Mouse (Mus musculus): ENCODE measurements at regions not wholly inside any gene's neighbourhood (a gene's known extent, or its start where the extent isn't known, plus 50 kb on each side); places are given as distances from the start of the nearest gene placed in this dataset.

GRCm38 (mm10) chr10:100224459-100225097, 110.9 kb upstream of the Gm4301 start:
- H3K9me3 ChIP-seq (replicated peaks) = no peaks in the 10 kb centered on the region
- H3K4me3 ChIP-seq = no peak overlapping the region
- no peaks in the 10 kb centered on the region for H3K36me3 ChIP-seq
- no peak overlapping the region for H3K27ac ChIP-seq
- WGBS = 75% methylated on average over 3 of the region's 3 CpGs
- no peaks in the 10 kb centered on the region for H3K4me1 ChIP-seq
- DNase-seq (ENCODE audit: low spot score) = no peak
- no peaks in the 10 kb centered on the region for H3K27me3 ChIP-seq (ENCODE audit: low read depth, poor library complexity, severe bottlenecking)

GRCm38 (mm10) chr10:100259235-100259900, 76.1 kb upstream of the Gm4301 start:
- H3K27ac ChIP-seq = no peak overlapping the region
- H3K27me3 ChIP-seq (ENCODE audit: low read depth, poor library complexity, severe bottlenecking) = no peaks in the 10 kb centered on the region
- H3K9me3 ChIP-seq (replicated peaks) = no peaks in the 10 kb centered on the region
- H3K4me3 ChIP-seq = no peak overlapping the region
- no peaks in the 10 kb centered on the region for H3K36me3 ChIP-seq
- DNase-seq (ENCODE audit: low spot score) = no peak
- 60% methylated on average over 4 of the region's 4 CpGs for WGBS
- peaks cover 5% of the 10 kb centered on the region; the same call in 1 of the 2 replicates for H3K4me1 ChIP-seq

- H3K27ac ChIP-seq = no peak overlapping the region
- H3K9me3 ChIP-seq (replicated peaks) = no peaks in the 10 kb centered on the region
- no peak for DNase-seq (ENCODE audit: low spot score)
- H3K4me1 ChIP-seq = peaks cover 6% of the 10 kb centered on the region; the same call in 1 of the 2 replicates
- 71% methylated on average over 2 of the region's 2 CpGs for WGBS
- no peaks in the 10 kb centered on the region for H3K36me3 ChIP-seq
- no peaks in the 10 kb centered on the region for H3K27me3 ChIP-seq (ENCODE audit: low read depth, poor library complexity, severe bottlenecking)
- no peak overlapping the region for H3K4me3 ChIP-seq
Observed at GRCm38 (mm10) chr10:100263447-100263846, 72.0 kb upstream of the Gm4301 start.

- no peak overlapping the region for H3K4me3 ChIP-seq
- no peaks in the 10 kb centered on the region for H3K27me3 ChIP-seq (ENCODE audit: low read depth, poor library complexity, severe bottlenecking)
- WGBS = 9% methylated on average over 2 of the region's 2 CpGs
- H3K27ac ChIP-seq = no peak overlapping the region
- H3K4me1 ChIP-seq = peaks cover 6% of the 10 kb centered on the region; the same call in 1 of the 2 replicates
- H3K36me3 ChIP-seq = no peaks in the 10 kb centered on the region
- peak; percentile 34 for DNase-seq (ENCODE audit: low spot score)
- H3K9me3 ChIP-seq (replicated peaks) = no peaks in the 10 kb centered on the region
Observed at GRCm38 (mm10) chr10:100264066-100264465, 71.4 kb upstream of the Gm4301 start.

GRCm38 (mm10) chr10:100282471-100282870, 53.0 kb upstream of the Gm4301 start:
- Histone ChIP-seq H3K9me3 (replicated peaks) (no peaks in the 10 kb centered on the region), H3K27ac (no peak overlapping the region), H3K36me3 (no peaks in the 10 kb centered on the region), H3K27me3 (ENCODE audit: low read depth, poor library complexity, severe bottlenecking) (no peaks in the 10 kb centered on the region), H3K4me3 (no peak overlapping the region), H3K4me1 (no peaks in the 10 kb centered on the region)
- no peak for DNase-seq (ENCODE audit: low spot score)

All from limb, embryonic 10.5 days (tissue).